Mouse (Mus musculus) C2C12 (cell line): ENCODE measurements around the gene Tnfrsf22.

Experiments
- CTCF ChIP-seq: IDR thresholded peaks from one replicate; pipeline ENCODE4 v1.5.1; 2011; ENCODE audit not compliant: control insufficient read depth, insufficient read depth, insufficient read length
- FOSL1 ChIP-seq: IDR thresholded peaks from one replicate; pipeline ENCODE4 v1.8.0; 2011; ENCODE audit warnings: mild to moderate bottlenecking, low read length; ENCODE audit not compliant: poor library complexity, insufficient read depth, severe bottlenecking
- MYOG ChIP-seq: IDR thresholded peaks from one replicate; pipeline ENCODE4 v1.6.1; 2011; ENCODE audit not compliant: control insufficient read depth, insufficient read length; ENCODE audit errors: extremely low read depth
- USF1 ChIP-seq: IDR thresholded peaks from one replicate; pipeline ENCODE4 v1.6.1; 2011; ENCODE audit warnings: low read depth, mild to moderate bottlenecking, control low read depth, moderate library complexity

GRCm38 (mm10) chr7:143631503-143631902, 18.0 kb downstream of the Tnfrsf22 start:
- TF ChIP-seq FOSL1 (peak; percentile 48), MYOG (no peak), CTCF (no peak), USF1 (no peak)
